In genomic region chr2:99934209-99934608, GRCm38 (mm10) we compare ENCODE assay signal across 13 mouse cellular contexts.
"Had no signal": no experiment of that assay in that cellular context is flagged by ENCODE, and none has a peak within 500 bp of the region (broad histone marks: within the 10 kb centered on the region; RNA-seq: fewer than 3 reads in every experiment).

No protein-coding gene starts in this region.

- H3K27me3 ChIP-seq: liver, embryonic 15.5 days; neural tube, embryonic 12.5 days had no signal

- H3K36me3 ChIP-seq: liver, embryonic 15.5 days; neural tube, embryonic 12.5 days had no signal

- H3K9me3 ChIP-seq: liver, embryonic 15.5 days; neural tube, embryonic 12.5 days had no signal

- ATAC-seq: lung, postnatal 0 days had no signal

- H3K4me3 ChIP-seq: left cerebral cortex, adult 2 months; liver, embryonic 15.5 days; neural tube, embryonic 12.5 days had no signal

- H3K9ac ChIP-seq: liver, embryonic 15.5 days; neural tube, embryonic 12.5 days had no signal

- H3K4me1 ChIP-seq: liver, embryonic 15.5 days; neural tube, embryonic 12.5 days had no signal

- DNase-seq: kidney, adult 2 months; kidney, postnatal 25 days; lung, adult 2 months; lung, postnatal 36 days; midbrain, embryonic 14.5 days; right cerebral cortex, adult 18-20 months; right cerebral cortex, postnatal 25 days; thymus, postnatal 4 days had no signal

- H3K27ac ChIP-seq: left cerebral cortex, adult 2 months; liver, embryonic 15.5 days; neural tube, embryonic 12.5 days had no signal

- H3K4me2 ChIP-seq: liver, embryonic 11.5 days; liver, embryonic 15.5 days; neural tube, embryonic 12.5 days had no signal
